Mouse (Mus musculus): ENCODE data around the gene Cnnm2.

The Cnnm2 gene

DNA sequence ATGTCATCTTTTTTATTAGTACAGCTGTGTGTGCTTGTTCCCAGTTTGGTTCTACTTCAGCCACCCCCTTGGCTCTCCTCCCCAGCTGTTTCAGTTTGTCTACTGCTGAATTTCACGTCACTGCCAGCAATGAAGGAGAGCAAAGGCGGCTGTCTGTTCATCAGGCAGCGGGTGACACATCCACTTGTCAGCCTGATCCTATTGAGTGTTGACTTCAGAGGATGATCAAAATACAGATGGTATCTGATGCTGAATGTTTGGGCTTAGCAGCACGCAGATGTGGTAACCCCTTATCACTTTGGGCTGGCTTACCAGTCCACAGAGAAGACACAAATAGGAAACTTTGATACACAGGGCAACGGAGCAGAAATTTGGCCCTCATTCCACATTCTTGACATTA lies 85.1 kb downstream of the Cnnm2 start:
- DNase-seq (ENCODE audit: low spot score in 2 of 2), result no peak

- DNase-seq (ENCODE audit: low spot score in 2 of 2), result no peak
Observed at GRCm38 (mm10) chr19:46848381-46849268, 87.2 kb downstream of the Cnnm2 start.

DNA sequence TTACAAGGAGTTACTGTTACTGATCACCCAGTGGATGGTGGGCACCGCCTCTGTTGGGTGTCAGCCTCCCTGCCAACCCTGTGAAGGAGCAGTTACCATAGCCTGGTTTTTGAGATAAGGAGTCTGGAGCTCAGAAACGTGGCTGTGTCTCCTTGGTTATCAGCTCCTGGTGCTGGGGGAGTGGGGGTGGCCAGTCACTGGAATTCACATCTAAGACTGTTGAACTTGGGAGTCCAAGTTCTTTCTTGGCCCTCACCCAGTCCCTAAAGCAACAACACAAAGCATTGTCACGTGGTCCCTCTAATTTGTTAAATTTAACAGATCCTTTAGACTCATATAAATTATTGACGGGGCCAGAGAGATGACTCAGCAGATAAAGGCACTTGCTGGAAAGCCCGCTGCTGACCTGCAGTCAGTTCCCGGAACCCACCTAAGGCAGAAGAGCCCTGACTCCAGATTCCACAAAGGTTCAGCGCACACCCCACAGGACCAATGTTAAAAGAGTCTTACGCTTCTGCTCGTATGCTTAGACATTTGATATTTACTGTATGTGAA lies 88.1 kb downstream of the Cnnm2 start:
- no peak for DNase-seq (ENCODE audit: low spot score in 2 of 2)

DNA sequence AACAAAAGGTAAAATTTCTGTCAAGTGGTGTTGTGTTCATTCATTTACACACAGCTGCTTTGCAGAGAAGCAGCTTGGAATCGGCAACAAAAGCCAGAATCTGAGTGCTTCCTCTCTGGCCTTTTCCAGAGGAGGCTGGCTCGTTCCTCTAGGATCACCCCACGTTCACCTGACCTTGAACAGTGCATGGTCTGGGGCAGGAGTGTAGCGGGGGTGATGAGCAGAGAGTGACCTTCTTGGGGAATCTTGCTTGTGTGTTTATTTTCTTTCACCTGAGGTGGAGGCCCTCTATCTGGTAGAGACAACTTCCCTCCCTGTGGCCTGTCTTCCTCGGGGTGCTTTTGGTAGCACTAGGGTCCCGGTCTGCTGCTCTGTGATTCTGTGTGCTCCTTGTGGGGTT lies 94.8 kb downstream of the Cnnm2 start:
- DNase-seq (ENCODE audit: low spot score in 2 of 2), result no peak

DNA sequence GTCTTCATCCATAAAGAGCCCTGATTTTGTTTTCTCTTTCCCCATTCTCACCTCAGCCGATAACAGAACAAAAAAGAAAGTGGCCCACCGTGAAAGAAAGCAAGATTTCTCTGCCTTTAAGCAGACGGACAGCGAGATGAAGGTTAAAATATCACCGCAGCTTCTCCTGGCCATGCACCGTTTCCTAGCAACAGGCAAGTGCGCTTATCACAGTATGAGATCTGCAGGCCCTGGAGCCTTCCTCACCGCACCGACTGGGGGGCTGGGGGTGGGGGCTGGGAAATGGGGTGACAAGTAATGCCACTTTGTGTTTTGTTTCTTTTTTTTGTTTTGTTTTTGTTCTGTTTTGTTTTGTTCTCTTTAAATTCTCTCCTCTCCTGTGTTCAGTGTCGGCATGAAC lies 95.4 kb downstream of the Cnnm2 start:
- DNase-seq (ENCODE audit: low spot score in 2 of 2), result no peak

DNA sequence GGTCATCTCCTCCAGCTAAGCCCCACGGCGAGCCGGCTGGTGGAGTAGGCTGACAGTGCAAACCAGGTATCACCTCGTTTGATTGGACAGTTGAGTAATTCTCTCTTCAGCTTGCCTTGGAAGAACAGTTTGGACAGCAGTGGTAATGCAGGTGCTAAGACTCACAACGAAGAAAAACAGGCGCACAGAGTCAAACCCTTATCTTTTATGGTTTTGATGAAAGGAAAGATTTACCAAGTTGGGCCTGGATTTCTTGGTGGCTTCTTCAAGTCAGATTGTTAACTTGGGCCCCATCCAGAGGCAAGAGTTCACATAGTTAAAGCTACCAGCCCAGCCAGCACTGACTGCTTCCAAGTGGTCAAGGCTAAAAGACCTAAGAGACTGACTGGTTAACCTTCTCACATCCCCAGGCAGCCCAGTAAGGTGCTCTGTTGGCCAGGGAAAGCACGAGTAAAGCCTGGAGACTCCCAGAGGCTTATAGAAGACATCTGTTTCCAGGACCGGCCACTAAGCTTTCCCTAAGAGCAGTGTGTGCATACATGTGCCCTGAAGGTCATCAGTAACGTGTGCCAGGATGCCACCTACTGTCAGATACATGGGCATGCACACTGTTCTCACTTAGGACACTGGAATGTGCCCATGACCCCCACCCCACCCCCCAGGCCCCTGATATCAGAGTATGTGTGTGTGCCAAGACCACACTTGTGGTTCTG lies 96.0 kb downstream of the Cnnm2 start:
- no peak for DNase-seq (ENCODE audit: low spot score in 2 of 2)

GRCm38 (mm10) chr19:46858200-46858599 lies 96.8 kb downstream of the Cnnm2 start:
- DNase-seq (ENCODE audit: low spot score in 2 of 2), result no peak

- DNase-seq (ENCODE audit: low spot score in 2 of 2), result no peak
Observed at GRCm38 (mm10) chr19:46862556-46862955, 101.2 kb downstream of the Cnnm2 start.

- no peak for DNase-seq (ENCODE audit: low spot score in 2 of 2)
Observed at GRCm38 (mm10) chr19:46863236-46863927, 102.0 kb downstream of the Cnnm2 start.

DNA sequence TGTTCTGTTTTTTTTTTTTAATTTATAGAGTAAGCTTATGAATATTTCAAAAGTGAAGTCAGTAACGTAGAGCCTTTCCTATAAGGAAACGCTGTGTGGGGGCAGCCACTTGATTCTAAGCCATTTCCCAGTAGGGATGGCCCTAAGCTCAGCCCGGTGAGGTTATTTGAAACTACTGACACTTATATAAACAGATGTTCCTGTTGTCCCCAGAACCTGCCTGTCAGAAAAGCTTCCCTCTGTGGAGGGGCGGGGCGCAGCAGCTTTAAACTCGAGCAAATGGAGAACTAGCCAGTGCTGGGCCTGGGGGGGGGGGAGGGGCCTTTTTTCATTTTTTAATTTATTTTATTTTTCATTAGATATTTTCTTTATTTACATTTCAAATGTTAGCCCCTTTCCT lies 102.7 kb downstream of the Cnnm2 start:
- no peak for DNase-seq (ENCODE audit: low spot score in 2 of 2)

DNA sequence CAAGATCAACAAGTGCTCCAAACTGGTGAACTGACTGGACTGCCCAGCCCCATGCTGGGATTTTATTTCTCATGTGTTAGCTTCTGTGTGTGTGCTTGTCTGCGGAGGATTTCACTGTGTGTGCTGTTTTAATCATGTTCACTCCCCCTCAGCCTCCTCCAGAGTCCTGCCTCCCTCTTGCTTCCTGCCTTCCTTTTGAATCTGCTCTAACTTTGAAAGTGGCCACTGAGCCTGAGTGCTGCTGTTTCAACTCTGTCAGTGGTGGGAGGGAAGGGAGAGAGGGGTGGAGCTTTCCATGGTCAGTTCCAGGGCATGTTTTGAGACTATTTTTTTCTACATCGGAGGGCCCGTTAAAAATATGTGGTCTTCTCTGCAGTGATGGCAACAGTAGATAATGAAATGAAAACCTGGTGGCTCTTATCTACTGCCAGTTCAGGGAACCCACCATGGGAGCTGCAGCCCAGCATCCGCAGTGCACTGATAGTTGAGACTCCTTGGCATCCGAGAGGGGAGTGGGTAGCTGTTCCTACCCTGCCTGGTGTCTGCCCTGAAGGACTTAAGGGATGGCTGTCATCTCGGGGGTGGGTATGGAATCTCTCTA lies 103.4 kb downstream of the Cnnm2 start:
- DNase-seq (ENCODE audit: low spot score in 2 of 2), result no peak

DNA sequence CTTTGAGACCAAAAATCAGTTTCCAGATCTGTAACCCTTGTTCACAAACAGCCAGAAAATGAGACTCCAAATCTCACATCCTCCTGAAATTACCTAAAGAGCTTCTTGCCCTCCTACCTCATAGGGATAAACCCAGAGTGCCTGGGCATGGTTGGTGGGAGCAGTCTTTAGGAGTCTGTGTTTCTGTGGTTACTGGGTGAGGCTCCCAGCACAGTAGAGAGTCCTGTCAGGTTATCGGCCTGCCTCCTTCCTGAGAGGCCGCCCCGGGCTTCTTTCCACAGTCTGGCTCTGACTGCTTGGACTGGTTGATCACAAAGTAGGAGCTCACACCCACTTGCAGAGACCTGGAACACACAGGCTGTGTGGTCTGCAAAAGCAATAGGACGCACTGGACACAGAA lies 104.0 kb downstream of the Cnnm2 start:
- no peak for DNase-seq (ENCODE audit: low spot score in 2 of 2)

- DNase-seq (ENCODE audit: low spot score in 2 of 2), result no peak
Observed at GRCm38 (mm10) chr19:46869049-46869448, 107.7 kb downstream of the Cnnm2 start.

DNA sequence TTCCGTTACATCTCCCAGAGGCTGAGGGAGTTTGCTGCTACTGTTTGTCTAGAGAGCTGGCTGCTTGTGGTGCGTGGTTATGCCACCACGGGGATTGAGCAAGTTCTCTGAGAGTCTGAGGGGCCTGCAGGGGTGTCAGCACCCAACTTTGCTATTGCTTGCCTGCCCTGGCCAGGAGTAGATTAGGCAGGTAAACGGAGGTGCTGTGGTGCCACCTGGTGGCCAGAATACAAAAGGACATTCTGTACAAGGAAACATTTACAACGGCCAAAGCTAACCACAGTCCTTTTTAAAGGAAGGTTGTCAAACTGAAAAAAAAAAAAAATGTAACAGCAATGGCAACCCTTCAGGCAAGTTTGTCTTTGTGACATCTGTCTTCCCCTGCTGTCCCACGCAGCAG lies 108.1 kb downstream of the Cnnm2 start:
- peak; percentile 47 to 90 for DNase-seq (ENCODE audit: low spot score in 2 of 2)

DNA sequence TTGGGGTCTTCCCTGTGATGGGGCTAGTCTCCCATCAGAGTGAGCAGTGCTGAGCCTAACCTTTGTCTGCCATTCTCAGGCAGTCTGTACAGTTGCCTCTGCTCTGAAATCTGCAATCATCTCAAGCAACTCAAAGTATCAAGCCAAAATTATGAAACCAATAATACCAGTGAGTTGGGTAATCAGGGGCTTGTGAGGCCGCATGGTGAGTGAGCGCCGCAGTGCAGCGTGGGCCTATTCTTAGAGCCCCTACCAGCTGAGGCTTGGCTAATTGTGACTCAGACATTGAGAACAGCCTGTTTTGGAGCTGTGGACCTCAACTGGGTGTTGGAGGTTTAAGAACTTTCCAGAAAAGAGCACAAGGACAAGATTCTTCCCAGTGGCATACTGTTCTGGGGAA lies 109.7 kb downstream of the Cnnm2 start:
- DNase-seq (ENCODE audit: low spot score in 2 of 2), result no peak

DNA sequence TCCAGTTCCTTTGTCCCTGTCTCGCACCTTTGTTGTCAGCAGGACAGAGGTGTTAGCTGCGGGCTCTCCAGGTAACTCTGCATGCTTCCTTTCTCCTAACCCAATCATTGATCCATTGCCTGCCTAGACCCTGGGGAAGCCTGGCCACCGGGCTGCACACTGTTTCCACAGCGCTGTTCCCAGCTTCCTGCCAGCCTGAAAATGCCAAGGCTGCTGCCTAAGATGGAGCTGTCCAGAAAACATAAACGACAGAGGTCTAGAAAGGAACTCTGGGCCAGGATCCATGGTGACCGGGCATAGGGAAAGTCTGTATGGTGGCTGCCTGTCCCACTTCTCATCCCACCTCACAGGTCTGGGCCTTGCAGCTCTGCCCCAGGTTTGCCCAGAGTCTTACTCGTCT lies 110.3 kb downstream of the Cnnm2 start:
- no peak for DNase-seq (ENCODE audit: low spot score in 2 of 2)

DNA sequence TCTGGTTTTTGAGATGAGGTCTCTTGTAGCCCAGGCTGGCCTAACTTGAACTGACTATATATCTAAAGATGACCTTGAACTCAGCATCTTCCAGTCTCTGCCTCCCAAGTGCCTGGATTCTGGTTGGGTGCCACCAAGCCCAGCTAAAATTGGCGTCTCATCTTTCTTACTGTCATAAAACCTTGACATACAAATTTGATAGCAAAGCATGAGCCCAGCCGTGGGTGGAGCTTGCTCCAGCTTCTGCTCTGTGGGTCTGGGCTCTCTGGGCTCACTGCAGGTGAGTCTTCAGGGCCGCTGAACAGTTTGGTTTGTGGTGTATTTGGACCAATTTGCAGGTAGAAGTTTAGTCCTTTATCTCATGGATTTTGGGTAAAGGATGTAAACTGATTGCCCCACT lies 112.5 kb downstream of the Cnnm2 start:
- no peak for DNase-seq (ENCODE audit: low spot score in 2 of 2)

DNA sequence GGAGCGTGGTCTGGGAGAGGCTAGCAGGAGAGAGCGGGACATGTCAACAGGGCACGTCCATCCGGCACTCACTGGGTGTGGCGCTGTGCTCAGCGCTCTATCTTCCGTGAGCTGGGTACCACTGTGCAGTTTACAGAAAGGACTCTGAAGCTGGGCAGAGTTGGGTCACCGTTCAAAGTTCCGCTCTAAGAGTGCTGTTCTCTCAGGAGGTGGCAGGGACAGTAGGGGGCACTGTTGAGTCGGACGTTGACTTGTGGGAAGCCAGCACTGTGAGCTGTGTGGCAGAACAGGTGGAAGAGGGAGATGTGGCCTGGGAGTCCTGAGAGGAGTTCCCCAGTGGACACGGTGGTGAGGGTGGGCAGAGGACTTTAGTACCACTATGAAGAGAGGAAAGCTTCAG lies 114.4 kb downstream of the Cnnm2 start:
- peak in 1 of 2 experiments; percentile 88 for DNase-seq (ENCODE audit: low spot score in 2 of 2)

DNA sequence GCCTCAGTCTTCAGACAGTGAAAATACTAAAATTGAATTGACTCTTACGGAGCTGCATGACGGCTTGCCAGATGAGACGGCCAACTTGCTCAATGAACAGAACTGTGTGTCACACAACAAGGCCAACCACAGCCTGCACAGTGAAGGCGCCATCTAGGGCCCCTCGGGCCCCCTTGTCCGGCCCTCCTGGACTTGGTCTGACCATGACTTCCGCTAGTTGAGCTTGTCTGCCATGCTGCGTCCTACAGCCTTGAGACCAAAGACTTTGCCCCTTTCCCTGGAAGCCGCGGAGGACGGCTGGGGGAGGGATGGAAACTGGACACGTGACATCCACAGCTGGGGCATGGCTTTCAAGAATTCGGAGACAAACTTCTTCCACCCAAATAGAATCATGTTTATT lies 116.5 kb downstream of the Cnnm2 start:
- DNase-seq (ENCODE audit: low spot score in 2 of 2), result no peak

- DNase-seq (ENCODE audit: low spot score in 2 of 2), result peak in 1 of 2 experiments; percentile 68
Observed at GRCm38 (mm10) chr19:46878346-46878745, 117.0 kb downstream of the Cnnm2 start.

- no peak for DNase-seq (ENCODE audit: low spot score in 2 of 2)
Observed at GRCm38 (mm10) chr19:46879876-46880275, 118.5 kb downstream of the Cnnm2 start.

DNA sequence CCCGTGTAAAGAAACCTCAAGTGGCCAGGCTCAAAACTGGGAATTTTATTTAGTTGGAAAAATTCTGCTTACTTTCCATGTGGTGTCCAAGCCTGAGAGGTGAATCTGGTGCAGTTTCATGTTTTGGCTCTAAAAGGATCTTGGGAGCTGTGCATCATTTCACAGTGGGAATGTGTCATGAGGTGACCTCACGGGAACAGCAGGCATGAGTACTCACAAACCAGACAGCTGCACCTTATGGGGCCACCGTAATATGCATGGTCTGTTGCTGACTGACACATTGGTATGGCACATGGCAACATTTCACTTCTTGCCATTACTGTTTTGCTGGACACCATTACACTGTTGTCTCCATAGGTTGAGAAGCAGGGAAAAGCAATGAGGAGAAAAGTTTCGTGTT lies 124.0 kb downstream of the Cnnm2 start:
- no peak for DNase-seq (ENCODE audit: low spot score in 2 of 2)

All from left cerebral cortex, adult 9 months (tissue).